Mouse (Mus musculus) midbrain, embryonic 16.5 days (tissue): ENCODE data around the gene Rad51b. TPM values are rescaled to one million over a fixed set of nuclear protein-coding genes. Genes with fewer than 3 reads are reported as not detected.
A peak's percentile ranks its signal among the peaks of the same experiment; 100 is the strongest.

Source experiments
- ATAC-seq: fragments of 200-750 bp; cut with Nextera tagmentation; 2 replicates; pipeline ENCODE4 v1.8.0; 2017; ENCODE audit warnings: moderate TSS enrichment
- H3K27ac ChIP-seq: fragments of 300-500 bp; sonication (generic); 2 replicates; pipeline ENCODE4 v1.5.1; 2014; ENCODE audit warnings: mild to moderate bottlenecking, low read length, mixed read lengths
- H3K27me3 ChIP-seq: fragments of 300-500 bp; sonication (generic); 2 replicates; pipeline ENCODE4 v1.6.1; 2014; ENCODE audit warnings: low read depth, low read length, mixed read lengths; ENCODE audit not compliant: control insufficient read depth, insufficient read depth
- H3K36me3 ChIP-seq: fragments of 300-500 bp; sonication (generic); 2 replicates; pipeline ENCODE4 v1.6.1; 2014; ENCODE audit warnings: mild to moderate bottlenecking, low read length, moderate library complexity, mixed read lengths; ENCODE audit not compliant: control insufficient read depth, insufficient read depth
- H3K4me1 ChIP-seq: fragments of 300-500 bp; sonication (generic); 2 replicates; pipeline ENCODE4 v1.6.1; 2014; ENCODE audit warnings: mild to moderate bottlenecking, low read length, mixed read lengths; ENCODE audit not compliant: control insufficient read depth, insufficient read depth
- H3K4me2 ChIP-seq: fragments of 300-500 bp; sonication (generic); 2 replicates; pipeline ENCODE4 v1.6.1; 2014; ENCODE audit warnings: mild to moderate bottlenecking, low read length, mixed read lengths
- H3K4me3 ChIP-seq: fragments of 300-500 bp; sonication (generic); 2 replicates; pipeline ENCODE4 v1.5.1; 2014; ENCODE audit warnings: low read depth, mild to moderate bottlenecking, low read length, moderate library complexity, mixed read lengths
- H3K9ac ChIP-seq: fragments of 300-500 bp; sonication (generic); 2 replicates; pipeline ENCODE4 v1.6.1; 2014; ENCODE audit warnings: low read depth, low read length, mixed read lengths
- H3K9me3 ChIP-seq: fragments of 300-500 bp; sonication (generic); replicated peaks from 2 replicates; pipeline ENCODE4 v1.6.1; 2014; ENCODE audit warnings: mild to moderate bottlenecking, low read length, mixed read lengths; ENCODE audit not compliant: control insufficient read depth, poor library complexity, severe bottlenecking
- WGBS: fragments of 180-500 bp; shearing (Covaris S2); extraction: QIAGEN DNeasy Blood & Tissue Kit; methylation state at CpG from one replicate; pipeline ENCODE4 v1.1.7; 2014; 5-methylcytosine and 5-hydroxymethylcytosine counted together
- polyA plus RNA-seq: library from polyadenylated mRNA; unstranded; fragments of >200 nt; fragmentation: Nextera tagmentation; extraction: Ambion mirVana; gene quantifications from 2 replicates; pipeline ENCODE4 v1.2.1, GENCODE M21; 2015

The Rad51b gene
- polyA plus RNA-seq, 1 experiment from 2014 or later = 1.5 TPM

- WGBS = 7% methylated on average over 10 of the region's 10 CpGs
- Histone ChIP-seq H3K9ac (peak overlapping the region; percentile 14; the same call in 1 of the 2 replicates), H3K9me3 (no peaks in the 10 kb centered on the region), H3K4me1 (peaks cover 26% of the 10 kb centered on the region), H3K4me2 (peak overlapping the region; percentile 29), H3K36me3 (no peaks in the 10 kb centered on the region), H3K4me3 (no peak overlapping the region), H3K27me3 (no peaks in the 10 kb centered on the region), H3K27ac (peak overlapping the region; percentile 43)
- peak; percentile 76 for ATAC-seq
Measured at GRCm38 (mm10) chr12:79750253-79751125, 453.4 kb downstream of the Rad51b start.

- Histone ChIP-seq H3K9ac (no peak overlapping the region), H3K36me3 (no peaks in the 10 kb centered on the region), H3K27ac (no peak overlapping the region), H3K4me3 (no peak overlapping the region), H3K9me3 (no peaks in the 10 kb centered on the region), H3K4me2 (no peak overlapping the region), H3K27me3 (no peaks in the 10 kb centered on the region), H3K4me1 (peaks cover 26% of the 10 kb centered on the region)
- 28% methylated on average over 8 of the region's 8 CpGs for WGBS
- ATAC-seq = no peak
Measured at GRCm38 (mm10) chr12:79751781-79752180, 454.7 kb downstream of the Rad51b start.

- Histone ChIP-seq H3K36me3 (no peaks in the 10 kb centered on the region), H3K4me3 (no peak overlapping the region), H3K9ac (no peak overlapping the region), H3K27me3 (no peaks in the 10 kb centered on the region), H3K4me2 (no peak overlapping the region), H3K9me3 (no peaks in the 10 kb centered on the region), H3K27ac (no peak overlapping the region), H3K4me1 (peaks cover 26% of the 10 kb centered on the region)
- WGBS = 14% methylated on average over 5 of the region's 5 CpGs
- no peak for ATAC-seq
Measured at GRCm38 (mm10) chr12:79752189-79752588, 455.1 kb downstream of the Rad51b start.

- H3K4me1 ChIP-seq = peaks cover 15% of the 10 kb centered on the region
- H3K9me3 ChIP-seq = no peaks in the 10 kb centered on the region
- ATAC-seq = no peak
- H3K27me3 ChIP-seq = no peaks in the 10 kb centered on the region
- no peaks in the 10 kb centered on the region for H3K36me3 ChIP-seq
- no peak overlapping the region for H3K9ac ChIP-seq
- 82% methylated on average over 4 of the region's 4 CpGs for WGBS
- H3K4me3 ChIP-seq = no peak overlapping the region
- H3K27ac ChIP-seq = no peak overlapping the region
- no peak overlapping the region for H3K4me2 ChIP-seq
Measured at GRCm38 (mm10) chr12:79755617-79756016, 458.5 kb downstream of the Rad51b start.

GRCm38 (mm10) chr12:79756352-79756751 is 459.3 kb downstream of the Rad51b start:
- 85% methylated on average over 5 of the region's 5 CpGs for WGBS
- ATAC-seq = no peak
- H3K4me3 ChIP-seq = no peak overlapping the region

GRCm38 (mm10) chr12:79757775-79758174 is 460.7 kb downstream of the Rad51b start:
- H3K4me1 ChIP-seq = no peaks in the 10 kb centered on the region
- no peak overlapping the region for H3K9ac ChIP-seq
- H3K27ac ChIP-seq = no peak overlapping the region
- WGBS = 85% methylated on average over 4 of the region's 4 CpGs
- H3K36me3 ChIP-seq = no peaks in the 10 kb centered on the region
- H3K9me3 ChIP-seq = no peaks in the 10 kb centered on the region
- no peak for ATAC-seq
- H3K4me3 ChIP-seq = no peak overlapping the region
- H3K27me3 ChIP-seq = no peaks in the 10 kb centered on the region
- H3K4me2 ChIP-seq = no peak overlapping the region

More at GRCm38 (mm10) chr12:79756352-79756751, 459.3 kb downstream of the Rad51b start:
- Histone ChIP-seq H3K9ac (no peak overlapping the region), H3K4me1 (peaks cover 8% of the 10 kb centered on the region), H3K27ac (no peak overlapping the region), H3K9me3 (no peaks in the 10 kb centered on the region), H3K27me3 (no peaks in the 10 kb centered on the region), H3K36me3 (no peaks in the 10 kb centered on the region), H3K4me2 (no peak overlapping the region)

- H3K4me3 ChIP-seq = no peak overlapping the region
- no peaks in the 10 kb centered on the region for H3K9me3 ChIP-seq
- H3K36me3 ChIP-seq = no peaks in the 10 kb centered on the region
- no peak overlapping the region for H3K27ac ChIP-seq
- no peaks in the 10 kb centered on the region for H3K4me1 ChIP-seq
- no peak for ATAC-seq
- no peaks in the 10 kb centered on the region for H3K27me3 ChIP-seq
- WGBS = 67% methylated on average over 8 of the region's 8 CpGs
- H3K4me2 ChIP-seq = no peak overlapping the region
- no peak overlapping the region for H3K9ac ChIP-seq
Measured at GRCm38 (mm10) chr12:79759180-79759902, 462.3 kb downstream of the Rad51b start.

GRCm38 (mm10) chr12:79761217-79761616 is 464.1 kb downstream of the Rad51b start:
- no peaks in the 10 kb centered on the region for H3K9me3 ChIP-seq
- H3K4me3 ChIP-seq = no peak overlapping the region
- no peak overlapping the region for H3K4me2 ChIP-seq
- H3K27ac ChIP-seq = no peak overlapping the region
- no peaks in the 10 kb centered on the region for H3K27me3 ChIP-seq
- H3K36me3 ChIP-seq = no peaks in the 10 kb centered on the region
- ATAC-seq = no peak
- H3K9ac ChIP-seq = no peak overlapping the region
- 86% methylated on average over 2 of the region's 2 CpGs for WGBS
- H3K4me1 ChIP-seq = no peaks in the 10 kb centered on the region

GRCm38 (mm10) chr12:79762087-79762486 is 465.0 kb downstream of the Rad51b start:
- Histone ChIP-seq H3K27ac (no peak overlapping the region), H3K9me3 (no peaks in the 10 kb centered on the region), H3K4me1 (no peaks in the 10 kb centered on the region), H3K9ac (no peak overlapping the region), H3K4me3 (no peak overlapping the region), H3K27me3 (no peaks in the 10 kb centered on the region), H3K4me2 (no peak overlapping the region), H3K36me3 (no peaks in the 10 kb centered on the region)
- 77% methylated on average over 2 of the region's 2 CpGs for WGBS
- no peak for ATAC-seq
